Mouse (Mus musculus): Measurements from ENCODE around the gene Antxr1.

DNA sequence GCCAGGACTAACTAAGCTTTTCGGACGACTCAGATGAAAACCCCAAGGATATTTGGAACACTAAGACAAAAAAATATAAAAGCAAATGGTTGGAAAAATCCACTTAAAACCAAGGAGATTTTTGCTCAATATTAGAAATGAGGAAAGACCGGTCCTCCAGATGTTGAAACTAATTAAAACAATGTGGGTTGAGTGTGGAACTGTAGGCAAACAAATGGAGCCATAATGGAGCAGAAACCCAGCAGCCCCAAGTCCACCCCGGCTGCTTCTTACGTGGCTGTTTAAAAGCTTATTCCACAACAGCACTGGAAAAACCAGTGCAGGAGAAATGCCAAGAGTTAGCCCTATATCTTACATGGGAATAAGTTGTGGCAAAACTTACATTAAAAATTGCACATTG, 32.9 kb downstream of the Antxr1 start:
- TF ChIP-seq CTCF (IDR thresholded peaks at IDR 0.05; ENCODE audit: low read depth) (no peak), EP300 (optimal IDR thresholded peaks at IDR 0.05) (no peak)

Data from stomach, postnatal 0 days (tissue).